Comparison of ENCODE assay signal across 26 mouse cellular contexts in genomic region chr16:58393036-58393435, GRCm38 (mm10).
"Had no signal": no experiment of that assay in that cellular context is flagged by ENCODE, and none has a peak within 500 bp of the region (broad histone marks: within the 10 kb centered on the region; RNA-seq: fewer than 3 reads in every experiment).

No protein-coding gene starts in this region.

- H3K36me3 ChIP-seq: embryonic facial prominence, embryonic 10.5 days; embryonic facial prominence, embryonic 12.5 days; embryonic facial prominence, embryonic 13.5 days; embryonic facial prominence, embryonic 15.5 days; forebrain, embryonic 10.5 days; forebrain, embryonic 12.5 days; forebrain, embryonic 15.5 days; heart, embryonic 10.5 days had no signal

- H3K9me3 ChIP-seq: embryonic facial prominence, embryonic 10.5 days; embryonic facial prominence, embryonic 12.5 days; embryonic facial prominence, embryonic 13.5 days; embryonic facial prominence, embryonic 15.5 days; forebrain, embryonic 10.5 days; forebrain, embryonic 12.5 days; forebrain, embryonic 13.5 days; forebrain, embryonic 15.5 days; heart, embryonic 10.5 days had no signal

- H3K9ac ChIP-seq: embryonic facial prominence, embryonic 12.5 days; embryonic facial prominence, embryonic 13.5 days; embryonic facial prominence, embryonic 15.5 days; forebrain, embryonic 12.5 days; forebrain, embryonic 13.5 days; forebrain, embryonic 15.5 days; forebrain, postnatal 0 days had no signal

- H3K4me2 ChIP-seq: embryonic facial prominence, embryonic 12.5 days; embryonic facial prominence, embryonic 13.5 days; embryonic facial prominence, embryonic 15.5 days; forebrain, embryonic 12.5 days; forebrain, embryonic 13.5 days; forebrain, embryonic 15.5 days had no signal

- ATAC-seq: forebrain, embryonic 13.5 days; forebrain, embryonic 14.5 days; forebrain, embryonic 15.5 days; forebrain, embryonic 16.5 days; forebrain, postnatal 0 days had no signal

- DNase-seq: cerebellum, postnatal 10 days; cerebellum, postnatal 14 days; cerebellum, postnatal 25 days; cerebellum, postnatal 36 days; embryo, embryonic 11 days; forebrain, postnatal 0 days; gastrocnemius, adult 2 months; gastrocnemius, postnatal 10 days; gastrocnemius, postnatal 14 days; gastrocnemius, postnatal 25 days; gastrocnemius, postnatal 36 days; heart, adult 11 months; heart, adult 18-20 months; heart, adult 2 months had no signal

- H3K4me1 ChIP-seq: embryonic facial prominence, embryonic 12.5 days; forebrain, embryonic 13.5 days; forebrain, embryonic 15.5 days had no signal

- H3K27ac ChIP-seq: embryonic facial prominence, embryonic 10.5 days; embryonic facial prominence, embryonic 12.5 days; embryonic facial prominence, embryonic 13.5 days; embryonic facial prominence, embryonic 15.5 days; forebrain, embryonic 10.5 days; forebrain, embryonic 12.5 days; forebrain, embryonic 13.5 days; forebrain, embryonic 15.5 days; gastrocnemius, adult 2 months; heart, adult 2 months; heart, embryonic 10.5 days had no signal

- H3K4me3 ChIP-seq: embryonic facial prominence, embryonic 10.5 days; embryonic facial prominence, embryonic 12.5 days; embryonic facial prominence, embryonic 13.5 days; embryonic facial prominence, embryonic 15.5 days; erythroblast, embryonic 14.5 days; forebrain, embryonic 10.5 days; forebrain, embryonic 12.5 days; forebrain, embryonic 13.5 days; forebrain, embryonic 15.5 days; gastrocnemius, adult 2 months; heart, adult 2 months; heart, embryonic 10.5 days had no signal

- H3K27me3 ChIP-seq: embryonic facial prominence, embryonic 12.5 days; embryonic facial prominence, embryonic 13.5 days; embryonic facial prominence, embryonic 15.5 days; forebrain, embryonic 12.5 days; forebrain, embryonic 13.5 days; forebrain, embryonic 15.5 days had no signal
